Mouse (Mus musculus) layer of hippocampus, adult 9-10 months (tissue): ENCODE measurements at regions not wholly inside any gene's neighbourhood (a gene's known extent, or its start where the extent isn't known, plus 50 kb on each side); places are given as distances from the start of the nearest gene placed in this dataset.

ENCODE experiments used
- DNase-seq: peaks from one replicate; pipeline ENCODE4 v3.0.0; 2022; ENCODE audit warnings: low spot score

GRCm38 (mm10) chr3:16369629-16370028 is 363.4 kb upstream of the Gm5150 start:
- no peak for DNase-seq

GRCm38 (mm10) chr3:16363134-16363533 is 356.9 kb upstream of the Gm5150 start:
- no peak for DNase-seq

- DNase-seq = no peak
Observed at GRCm38 (mm10) chr3:16358999-16359398, 352.8 kb upstream of the Gm5150 start.

- DNase-seq = no peak
Observed at GRCm38 (mm10) chr3:16330750-16331149, 324.5 kb upstream of the Gm5150 start.

GRCm38 (mm10) chr3:16310834-16311233 is 304.6 kb upstream of the Gm5150 start:
- peak; percentile 1 for DNase-seq

GRCm38 (mm10) chr3:16277407-16277806 is 271.2 kb upstream of the Gm5150 start:
- DNase-seq = peak; percentile 6
